Mouse (Mus musculus) brown adipose tissue, adult 24 weeks (tissue): ENCODE measurements around the gene Gm21992. TPM values are rescaled to one million over a fixed set of nuclear protein-coding genes. Genes with fewer than 3 reads are reported as not detected.

Source experiments
- H3K27ac ChIP-seq: fragments of 200-500 bp; replicated peaks from 2 replicates; pipeline ENCODE4 v1.5.1; 2012; ENCODE audit warnings: low read depth, mild to moderate bottlenecking, low read length
- H3K4me1 ChIP-seq: fragments of 200-500 bp; 2 replicates; pipeline ENCODE4 v1.6.1; 2012; ENCODE audit warnings: low read length, mixed read lengths; ENCODE audit not compliant: control insufficient read depth, insufficient read depth, insufficient read length
- H3K4me3 ChIP-seq: fragments of 200-500 bp; 2 replicates; pipeline ENCODE4 v1.5.1; 2012; ENCODE audit warnings: low read depth, mild to moderate bottlenecking, low read length, moderate library complexity; ENCODE audit not compliant: insufficient read depth
- polyA plus RNA-seq: library from polyadenylated mRNA; stranded (reverse); fragments of >200 nt; gene quantifications from 2 replicates; pipeline ENCODE4 v1.2.4, GENCODE M21; 2012; ENCODE audit not compliant: missing spikeins, insufficient read depth, insufficient read length

Gm21992 gene
- polyA plus RNA-seq, 1 experiment = 12.6 TPM

- H3K4me1 ChIP-seq = peaks cover 6% of the 10 kb centered on the region; the same call in 1 of the 2 replicates
- no peak overlapping the region for H3K4me3 ChIP-seq
- no peak overlapping the region for H3K27ac ChIP-seq
Measured at GRCm38 (mm10) chr19:4748493-4748892, 62.9 kb downstream of the Gm21992 start.

DNA sequence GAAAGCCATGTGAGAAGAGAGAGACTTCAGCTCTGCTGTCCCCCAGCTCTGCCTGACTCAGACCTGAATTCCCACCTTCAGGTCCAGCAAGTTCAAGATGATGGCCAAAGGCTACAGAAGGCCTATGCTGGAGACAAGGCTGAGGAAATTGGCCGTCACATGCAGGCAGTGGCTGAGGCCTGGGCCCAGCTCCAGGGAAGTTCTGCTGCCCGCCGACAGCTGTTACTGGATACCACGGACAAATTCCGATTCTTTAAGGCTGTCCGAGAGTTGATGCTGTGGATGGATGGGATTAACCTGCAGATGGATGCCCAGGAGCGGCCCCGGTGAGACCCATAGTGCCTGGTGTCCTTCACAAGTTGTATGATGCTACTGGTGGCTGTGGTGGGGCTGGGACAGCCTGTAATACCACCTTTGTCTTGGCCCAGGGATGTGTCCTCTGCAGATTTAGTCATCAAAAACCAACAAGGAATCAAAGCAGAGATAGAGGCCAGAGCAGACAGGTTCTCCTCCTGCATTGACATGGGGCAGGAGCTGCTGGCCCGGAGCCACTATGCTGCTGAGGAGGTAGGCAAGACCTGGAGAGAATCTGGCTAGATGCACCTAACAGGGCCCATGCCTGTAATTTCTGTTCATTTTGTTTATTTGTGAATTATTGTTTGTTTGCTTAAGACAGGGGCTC lies 63.6 kb downstream of the Gm21992 start:
- H3K27ac ChIP-seq = no peak overlapping the region
- H3K4me1 ChIP-seq = peaks cover 6% of the 10 kb centered on the region; the same call in 1 of the 2 replicates
- H3K4me3 ChIP-seq = no peak overlapping the region

- H3K4me3 ChIP-seq = no peak overlapping the region
- H3K4me1 ChIP-seq = peaks cover 6% of the 10 kb centered on the region; the same call in 1 of the 2 replicates
- no peak overlapping the region for H3K27ac ChIP-seq
Measured at GRCm38 (mm10) chr19:4746611-4747010, 64.8 kb downstream of the Gm21992 start.

- Histone ChIP-seq H3K4me1 (peaks cover 6% of the 10 kb centered on the region; the same call in 1 of the 2 replicates), H3K27ac (no peak overlapping the region), H3K4me3 (no peak overlapping the region)
Measured at GRCm38 (mm10) chr19:4745681-4746080, 65.7 kb downstream of the Gm21992 start.

- Histone ChIP-seq H3K27ac (no peak overlapping the region), H3K4me3 (no peak overlapping the region), H3K4me1 (peaks cover 6% of the 10 kb centered on the region; the same call in 1 of the 2 replicates)
Measured at GRCm38 (mm10) chr19:4745057-4745456, 66.4 kb downstream of the Gm21992 start.

GRCm38 (mm10) chr19:4744026-4744425 lies 67.4 kb downstream of the Gm21992 start:
- peaks cover 6% of the 10 kb centered on the region; the same call in 1 of the 2 replicates for H3K4me1 ChIP-seq
- no peak overlapping the region for H3K27ac ChIP-seq
- H3K4me3 ChIP-seq = no peak overlapping the region

GRCm38 (mm10) chr19:4743524-4743923 lies 67.9 kb downstream of the Gm21992 start:
- Histone ChIP-seq H3K4me1 (peaks cover 6% of the 10 kb centered on the region; the same call in 1 of the 2 replicates), H3K4me3 (no peak overlapping the region)

GRCm38 (mm10) chr19:4742229-4742628 lies 69.2 kb downstream of the Gm21992 start:
- Histone ChIP-seq H3K27ac (no peak overlapping the region), H3K4me3 (no peak overlapping the region), H3K4me1 (peaks cover 6% of the 10 kb centered on the region; the same call in 1 of the 2 replicates)

More at GRCm38 (mm10) chr19:4743524-4743923, 67.9 kb downstream of the Gm21992 start:
- no peak overlapping the region for H3K27ac ChIP-seq

- Histone ChIP-seq H3K4me3 (no peak overlapping the region), H3K27ac (no peak overlapping the region), H3K4me1 (peaks cover 6% of the 10 kb centered on the region; the same call in 1 of the 2 replicates)
Measured at GRCm38 (mm10) chr19:4741482-4741881, 69.9 kb downstream of the Gm21992 start.

DNA sequence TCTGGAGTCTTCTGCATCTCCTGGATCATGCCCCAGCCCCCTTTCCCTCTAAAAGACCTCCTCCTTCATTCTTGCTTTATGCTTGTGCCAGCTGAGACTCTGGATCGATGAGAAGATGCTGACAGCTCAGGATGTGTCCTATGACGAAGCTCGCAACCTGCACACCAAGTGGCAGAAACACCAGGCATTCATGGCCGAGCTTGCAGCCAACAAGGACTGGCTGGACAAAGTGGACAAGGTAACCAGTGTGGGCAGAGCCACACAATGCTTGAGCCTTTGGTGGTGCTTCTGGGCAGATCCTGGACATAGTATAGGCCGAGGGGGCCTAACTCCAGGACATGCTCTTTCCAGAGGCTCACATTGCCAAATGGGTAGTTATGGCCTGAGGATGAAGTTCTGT lies 71.7 kb downstream of the Gm21992 start:
- no peak overlapping the region for H3K27ac ChIP-seq
- no peak overlapping the region for H3K4me3 ChIP-seq
- H3K4me1 ChIP-seq = no peaks in the 10 kb centered on the region

DNA sequence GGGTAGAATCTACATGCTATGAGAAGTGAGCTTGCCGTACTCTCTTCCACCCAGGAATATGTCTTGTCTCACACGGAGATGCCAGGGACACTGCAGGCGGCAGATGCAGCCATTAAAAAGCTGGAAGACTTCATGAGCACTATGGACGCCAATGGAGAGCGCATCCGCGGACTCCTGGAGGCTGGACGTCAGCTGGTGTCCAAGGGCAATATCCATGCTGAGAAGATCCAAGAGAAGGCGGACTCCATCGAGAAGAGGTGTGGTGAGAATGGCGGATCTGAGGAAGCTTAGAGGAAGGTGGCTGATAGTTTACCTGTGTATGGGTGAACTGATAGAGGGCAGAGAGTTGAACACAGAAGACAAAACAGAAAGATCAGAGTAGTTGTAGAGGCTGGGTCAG lies 72.4 kb downstream of the Gm21992 start:
- H3K27ac ChIP-seq = no peak overlapping the region
- no peak overlapping the region for H3K4me3 ChIP-seq
- H3K4me1 ChIP-seq = no peaks in the 10 kb centered on the region

- no peak overlapping the region for H3K27ac ChIP-seq
- H3K4me1 ChIP-seq = no peaks in the 10 kb centered on the region
- no peak overlapping the region for H3K4me3 ChIP-seq
Measured at GRCm38 (mm10) chr19:4737866-4738265, 73.5 kb downstream of the Gm21992 start.

DNA sequence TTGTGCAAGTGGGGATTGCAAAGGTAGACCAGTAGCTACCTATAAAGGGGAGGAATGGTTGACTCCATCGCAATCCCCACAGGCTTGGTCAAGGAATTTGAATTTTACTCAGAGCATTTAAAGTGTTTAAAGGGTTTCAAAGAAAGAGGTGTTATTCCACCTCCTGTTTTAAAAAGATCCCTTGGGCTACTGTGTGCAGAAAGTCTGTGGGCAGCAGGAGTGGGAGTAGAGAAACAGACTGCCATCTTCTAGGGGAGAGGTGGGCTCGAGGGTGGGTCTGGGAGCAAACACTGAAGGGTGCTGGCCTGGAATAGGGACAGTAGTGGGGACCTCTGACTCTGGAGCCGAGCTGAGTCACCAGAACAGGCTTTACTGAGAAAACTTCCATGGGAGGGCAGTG lies 78.4 kb downstream of the Gm21992 start:
- no peak overlapping the region for H3K4me3 ChIP-seq

DNA sequence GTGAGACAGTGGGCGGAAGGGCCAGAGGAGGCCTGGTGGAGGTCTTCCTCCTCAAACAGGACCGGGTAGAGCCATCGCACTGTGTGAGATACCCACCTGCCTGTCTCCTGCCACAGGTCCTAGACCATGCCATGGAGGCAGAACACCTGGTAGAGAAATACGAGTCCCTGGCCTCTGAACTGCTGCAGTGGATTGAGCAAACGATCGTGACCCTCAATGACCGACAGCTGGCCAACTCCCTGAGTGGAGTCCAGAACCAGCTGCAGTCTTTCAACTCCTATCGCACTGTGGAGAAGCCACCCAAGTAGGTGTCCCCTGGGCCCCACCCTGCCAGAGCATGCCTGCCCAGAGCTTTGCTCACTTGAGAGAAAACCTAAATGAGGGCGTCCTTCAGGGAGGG lies 82.2 kb downstream of the Gm21992 start:
- no peaks in the 10 kb centered on the region for H3K4me1 ChIP-seq

More for the DNA sequence above, 78.4 kb downstream of the Gm21992 start:
- no peaks in the 10 kb centered on the region for H3K4me1 ChIP-seq
- H3K27ac ChIP-seq = no peak overlapping the region

DNA sequence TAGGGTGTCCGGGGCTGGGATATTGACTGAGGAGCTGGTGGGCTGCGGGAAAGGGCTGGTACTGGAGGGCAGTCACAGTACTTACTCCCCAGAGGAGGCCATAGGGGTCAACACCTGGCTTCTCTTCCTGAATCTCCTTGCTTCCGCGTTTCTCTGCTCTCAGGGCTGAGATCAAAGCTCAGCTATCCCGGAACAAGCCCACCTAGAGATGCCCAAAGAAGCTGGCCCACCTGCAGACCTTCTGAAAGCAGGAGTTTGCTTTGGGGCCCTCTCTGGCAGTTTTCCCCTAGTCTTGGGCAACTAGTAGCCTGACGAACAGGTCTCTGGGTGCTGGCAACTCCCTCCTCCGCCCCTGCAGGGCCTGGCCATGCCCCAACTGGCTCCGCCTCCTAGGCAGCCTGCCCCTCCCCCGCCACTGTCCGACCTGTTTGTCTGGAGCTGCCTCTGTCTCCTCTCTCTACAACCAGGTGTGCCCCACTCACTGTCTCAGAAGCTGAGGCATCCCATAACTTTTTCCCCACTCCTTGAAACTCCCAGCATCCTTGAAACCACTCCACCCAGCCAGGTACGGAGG lies 90.7 kb downstream of the Gm21992 start:
- Histone ChIP-seq H3K4me3 (no peak overlapping the region), H3K27ac (no peak overlapping the region), H3K4me1 (no peaks in the 10 kb centered on the region)

More for the DNA sequence above, 82.2 kb downstream of the Gm21992 start:
- Histone ChIP-seq H3K27ac (no peak overlapping the region), H3K4me3 (no peak overlapping the region)

GRCm38 (mm10) chr19:4720112-4720511 lies 91.3 kb downstream of the Gm21992 start:
- H3K27ac ChIP-seq = no peak overlapping the region
- no peak overlapping the region for H3K4me3 ChIP-seq
- no peaks in the 10 kb centered on the region for H3K4me1 ChIP-seq
